Mouse (Mus musculus) C2C12 (cell line): ENCODE measurements around the gene Flad1.

Source experiments
- CTCF ChIP-seq: IDR thresholded peaks from one replicate; pipeline ENCODE4 v1.5.1; 2011; ENCODE audit not compliant: control insufficient read depth, insufficient read depth, insufficient read length
- MAX ChIP-seq: IDR thresholded peaks from one replicate; pipeline ENCODE4 v1.6.1; 2011; ENCODE audit warnings: mild to moderate bottlenecking, control low read depth
- MYOG ChIP-seq: IDR thresholded peaks from one replicate; pipeline ENCODE4 v1.6.1; 2011; ENCODE audit not compliant: control insufficient read depth, insufficient read length; ENCODE audit errors: extremely low read depth
- USF1 ChIP-seq: IDR thresholded peaks from one replicate; pipeline ENCODE4 v1.6.1; 2011; ENCODE audit warnings: low read depth, mild to moderate bottlenecking, control low read depth, moderate library complexity

GRCm38 (mm10) chr3:89393605-89394004 lies 18.1 kb downstream of the Flad1 start:
- TF ChIP-seq CTCF: no peak
- TF ChIP-seq USF1: no peak
- TF ChIP-seq MYOG: no peak
- no peak for TF ChIP-seq MAX
